Mouse (Mus musculus): Measurements from ENCODE around the gene Cdc25b. TPM values are rescaled to one million over a fixed set of nuclear protein-coding genes. Genes with fewer than 3 reads are reported as not detected.

The Cdc25b gene
- total and polyA plus RNA-seq, 2 experiments from 2014 or later: 15.0 to 15.3 TPM

DNA sequence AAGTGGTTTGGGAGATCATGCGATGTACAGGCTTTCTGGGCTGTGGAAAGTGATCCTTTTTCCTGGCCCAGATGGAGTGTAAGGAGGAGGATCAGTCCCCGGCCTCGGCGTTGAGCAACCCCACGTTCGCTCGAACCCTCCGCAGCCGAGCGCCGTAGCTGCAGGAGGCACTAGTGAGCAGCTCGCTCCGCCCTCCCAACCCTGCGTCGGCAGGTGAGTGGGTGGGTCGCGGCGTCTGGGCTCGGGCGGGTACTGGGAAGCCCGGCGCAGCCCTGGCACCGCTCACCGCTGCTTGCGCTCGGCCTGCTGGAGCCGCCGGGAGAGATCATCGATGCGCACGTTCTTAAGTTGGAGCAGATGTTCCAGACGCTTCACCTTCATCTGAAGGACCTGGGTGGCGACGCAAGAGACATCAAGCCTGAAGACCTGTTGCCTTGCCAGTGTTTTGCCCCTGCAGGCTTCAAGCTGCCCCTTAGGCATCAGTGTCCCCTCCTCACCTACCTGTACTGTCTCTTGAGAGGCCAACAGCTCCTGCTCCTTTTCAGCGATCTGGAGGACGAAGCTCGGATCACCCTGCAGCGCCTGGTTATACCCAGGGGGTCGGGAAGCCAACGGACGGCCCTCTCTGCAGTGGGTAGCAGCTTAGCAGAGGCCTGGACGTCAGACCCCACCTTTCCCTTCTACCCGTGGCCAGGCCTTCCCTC, 15.2 kb upstream of the Cdc25b start:
- no peak for TF ChIP-seq CTCF (IDR thresholded peaks at IDR 0.05; ENCODE audit: low read depth)
- TF ChIP-seq EP300 (IDR thresholded peaks at IDR 0.05; ENCODE audit: low read depth): no peak
- Histone ChIP-seq H3K9me3 (replicated peaks; ENCODE audit: control insufficient read depth, low read length) (no peaks in the 10 kb centered on the region), H3K4me2 (ENCODE audit: low read depth, low read length) (peak overlapping the region; percentile 50), H3K4me1 (ENCODE audit: control insufficient read depth, insufficient read depth) (peaks cover 9% of the 10 kb centered on the region; the same call in 1 of the 2 replicates), H3K36me3 (replicated peaks; ENCODE audit: control insufficient read depth, insufficient read depth, low read length) (0 out of 2 replicates have a peak, but pooled peaks cover 10% of the 10 kb centered on the region), H3K27ac (ENCODE audit: low read depth) (no peak overlapping the region), H3K27me3 (ENCODE audit: control insufficient read depth, insufficient read depth, low read length) (peaks cover 18% of the 10 kb centered on the region), H3K9ac (replicated peaks; ENCODE audit: low read depth, low read length) (no peak overlapping the region), H3K4me3 (ENCODE audit: low read depth, low read length) (peak overlapping the region; percentile 20)
- WGBS: 18% methylated on average over 42 of the region's 43 CpGs
- 0 out of 2 replicates have a peak, but pooled peaks have one; percentile 10 for ATAC-seq (ENCODE audit: insufficient read depth, low read depth)
- DNase-seq (ENCODE audit: low spot score): no peak

DNA sequence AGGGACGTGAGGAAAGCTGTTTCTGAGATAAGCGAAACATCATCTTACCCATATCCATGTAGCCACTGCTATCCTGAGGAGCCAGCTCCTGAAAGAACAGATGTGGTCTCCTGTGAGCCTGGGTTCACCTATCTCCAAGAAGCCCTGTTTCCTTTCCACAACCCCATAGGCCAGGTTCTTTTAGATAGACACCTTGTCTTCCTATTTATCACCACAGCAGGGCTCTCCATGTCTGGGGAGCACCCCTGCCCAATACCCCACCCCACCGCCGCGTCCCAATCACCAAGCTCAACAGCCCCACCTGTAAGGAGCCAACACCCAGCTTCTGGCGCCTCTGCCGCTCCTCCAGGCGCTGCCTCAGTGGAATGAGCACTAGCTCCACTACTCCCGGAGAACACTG, 14.4 kb upstream of the Cdc25b start:
- H3K4me2 ChIP-seq (ENCODE audit: low read depth, low read length): no peak overlapping the region

DNA sequence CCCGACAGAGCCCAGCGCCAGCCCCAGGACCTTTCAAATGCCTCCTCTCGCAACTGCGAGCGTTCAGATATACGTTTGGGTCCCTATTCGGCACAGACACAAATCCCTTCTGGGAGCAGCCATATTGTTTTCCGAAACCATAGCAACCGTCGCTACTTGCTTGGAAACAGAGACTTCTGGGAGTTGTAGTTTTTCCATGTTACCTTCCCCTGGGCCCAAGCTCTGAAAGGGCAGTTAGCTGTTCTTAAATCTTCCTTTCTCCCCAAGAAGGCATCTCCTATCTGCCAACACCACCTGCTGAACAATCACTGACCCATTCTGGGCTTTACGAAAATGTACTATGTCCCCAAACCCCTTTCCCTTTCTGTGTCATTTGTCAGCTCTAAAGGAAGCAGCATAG, 12.0 kb upstream of the Cdc25b start:
- H3K36me3 ChIP-seq (replicated peaks; ENCODE audit: control insufficient read depth, insufficient read depth, low read length): peaks cover 15% of the 10 kb centered on the region; the same call in 1 of the 2 replicates
- peak overlapping the region; percentile 28 for H3K4me3 ChIP-seq (ENCODE audit: low read depth, low read length)
- no peak for TF ChIP-seq CTCF (IDR thresholded peaks at IDR 0.05; ENCODE audit: low read depth)
- no peak for TF ChIP-seq EP300 (IDR thresholded peaks at IDR 0.05; ENCODE audit: low read depth)
- peaks cover 38% of the 10 kb centered on the region for H3K4me1 ChIP-seq (ENCODE audit: control insufficient read depth, insufficient read depth)
- H3K9ac ChIP-seq (replicated peaks; ENCODE audit: low read depth, low read length): no peak overlapping the region
- 5% methylated on average over 11 of the region's 11 CpGs for WGBS
- ATAC-seq (ENCODE audit: insufficient read depth, low read depth) (no peak; the same call in 1 of the 2 replicates), DNase-seq (ENCODE audit: low spot score) (peak; percentile 89)
- no peaks in the 10 kb centered on the region for H3K9me3 ChIP-seq (replicated peaks; ENCODE audit: control insufficient read depth, low read length)
- peak overlapping the region; percentile 67 for H3K4me2 ChIP-seq (ENCODE audit: low read depth, low read length)
- H3K27ac ChIP-seq (ENCODE audit: low read depth): no peak overlapping the region
- peaks cover 18% of the 10 kb centered on the region for H3K27me3 ChIP-seq (ENCODE audit: control insufficient read depth, insufficient read depth, low read length)

More for the DNA sequence above, 14.4 kb upstream of the Cdc25b start:
- TF ChIP-seq EP300 (IDR thresholded peaks at IDR 0.05; ENCODE audit: low read depth) (no peak), CTCF (IDR thresholded peaks at IDR 0.05; ENCODE audit: low read depth) (no peak)
- no peak overlapping the region for H3K4me3 ChIP-seq (ENCODE audit: low read depth, low read length)
- H3K4me1 ChIP-seq (ENCODE audit: control insufficient read depth, insufficient read depth): peaks cover 17% of the 10 kb centered on the region; the same call in 1 of the 2 replicates
- peaks cover 18% of the 10 kb centered on the region for H3K27me3 ChIP-seq (ENCODE audit: control insufficient read depth, insufficient read depth, low read length)
- ATAC-seq (ENCODE audit: insufficient read depth, low read depth) (no peak), DNase-seq (ENCODE audit: low spot score) (no peak)
- H3K36me3 ChIP-seq (replicated peaks; ENCODE audit: control insufficient read depth, insufficient read depth, low read length): peaks cover 15% of the 10 kb centered on the region; the same call in 1 of the 2 replicates
- no peak overlapping the region for H3K27ac ChIP-seq (ENCODE audit: low read depth)
- 55% methylated on average over 9 of the region's 9 CpGs for WGBS
- no peaks in the 10 kb centered on the region for H3K9me3 ChIP-seq (replicated peaks; ENCODE audit: control insufficient read depth, low read length)
- no peak overlapping the region for H3K9ac ChIP-seq (replicated peaks; ENCODE audit: low read depth, low read length)

DNA sequence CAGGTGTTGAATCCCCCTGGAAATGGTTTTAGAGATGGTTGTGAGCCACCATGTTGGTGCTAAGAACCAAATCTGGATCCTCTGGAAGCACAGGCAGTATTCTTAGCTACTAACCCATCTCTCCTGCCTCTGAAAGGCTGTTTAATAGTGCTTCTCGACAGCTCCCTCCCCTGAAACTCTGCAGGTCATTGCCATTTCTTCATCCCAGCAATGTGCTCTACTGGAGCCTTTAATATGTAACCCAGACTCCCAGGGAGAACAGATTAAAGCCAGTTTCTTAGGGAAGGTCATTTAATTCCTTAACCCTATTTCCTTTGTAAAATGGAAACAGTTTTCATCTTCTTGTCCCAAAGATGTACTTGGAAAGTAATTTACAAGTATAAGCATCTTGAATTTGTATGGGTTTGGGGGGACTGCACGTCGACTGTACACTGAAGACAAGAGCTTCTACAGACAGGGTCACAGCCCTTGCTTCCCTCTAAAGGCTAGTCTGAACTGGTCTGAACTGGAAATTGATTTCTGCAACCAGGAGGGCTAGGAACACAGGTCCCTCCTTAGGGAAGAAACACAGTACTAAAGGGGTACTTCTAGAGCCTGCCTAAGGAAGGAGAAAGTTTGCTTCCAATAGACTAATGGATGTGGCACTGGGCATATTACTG, 11.3 kb upstream of the Cdc25b start:
- no peaks in the 10 kb centered on the region for H3K9me3 ChIP-seq (replicated peaks; ENCODE audit: control insufficient read depth, low read length)
- H3K4me1 ChIP-seq (ENCODE audit: control insufficient read depth, insufficient read depth): peaks cover 38% of the 10 kb centered on the region
- H3K9ac ChIP-seq (replicated peaks; ENCODE audit: low read depth, low read length): no peak overlapping the region
- 66% methylated on average over 3 of the region's 3 CpGs for WGBS
- DNase-seq (ENCODE audit: low spot score) (no peak), ATAC-seq (ENCODE audit: insufficient read depth, low read depth) (no peak)
- H3K36me3 ChIP-seq (replicated peaks; ENCODE audit: control insufficient read depth, insufficient read depth, low read length): peaks cover 15% of the 10 kb centered on the region; the same call in 1 of the 2 replicates
- no peak overlapping the region for H3K27ac ChIP-seq (ENCODE audit: low read depth)
- TF ChIP-seq CTCF (IDR thresholded peaks at IDR 0.05; ENCODE audit: low read depth) (no peak), EP300 (IDR thresholded peaks at IDR 0.05; ENCODE audit: low read depth) (no peak)
- H3K27me3 ChIP-seq (ENCODE audit: control insufficient read depth, insufficient read depth, low read length): peaks cover 16% of the 10 kb centered on the region
- H3K4me2 ChIP-seq (ENCODE audit: low read depth, low read length): no peak overlapping the region
- H3K4me3 ChIP-seq (ENCODE audit: low read depth, low read length): no peak overlapping the region

- H3K27me3 ChIP-seq (ENCODE audit: control insufficient read depth, insufficient read depth, low read length): peaks cover 12% of the 10 kb centered on the region
- WGBS: 92% methylated on average over 1 of the region's 1 CpGs
- no peak overlapping the region for H3K4me3 ChIP-seq (ENCODE audit: low read depth, low read length)
- H3K4me1 ChIP-seq (ENCODE audit: control insufficient read depth, insufficient read depth): peaks cover 38% of the 10 kb centered on the region
- no peaks in the 10 kb centered on the region for H3K9me3 ChIP-seq (replicated peaks; ENCODE audit: control insufficient read depth, low read length)
- no peak overlapping the region for H3K27ac ChIP-seq (ENCODE audit: low read depth)
- H3K4me2 ChIP-seq (ENCODE audit: low read depth, low read length): no peak overlapping the region
- DNase-seq (ENCODE audit: low spot score) (no peak), ATAC-seq (ENCODE audit: insufficient read depth, low read depth) (no peak)
- no peak overlapping the region for H3K9ac ChIP-seq (replicated peaks; ENCODE audit: low read depth, low read length)
- TF ChIP-seq EP300 (IDR thresholded peaks at IDR 0.05; ENCODE audit: low read depth): no peak
- TF ChIP-seq CTCF (IDR thresholded peaks at IDR 0.05; ENCODE audit: low read depth): no peak
- peaks cover 15% of the 10 kb centered on the region; the same call in 1 of the 2 replicates for H3K36me3 ChIP-seq (replicated peaks; ENCODE audit: control insufficient read depth, insufficient read depth, low read length)
These were observed 10.8 kb upstream of the Cdc25b start for GRCm38 (mm10) chr2:131175945-131176309.

All from heart, postnatal 0 days (tissue).